Mouse (Mus musculus): ENCODE data around the gene Cd151. TPM values are rescaled to one million over a fixed set of nuclear protein-coding genes. Genes with fewer than 3 reads are reported as not detected.
A peak's percentile ranks its signal among the peaks of the same experiment; 100 is the strongest.

The Cd151 gene
- total RNA-seq, 2 experiments from 2014 or later = 25.3 to 29.6 TPM

DNA sequence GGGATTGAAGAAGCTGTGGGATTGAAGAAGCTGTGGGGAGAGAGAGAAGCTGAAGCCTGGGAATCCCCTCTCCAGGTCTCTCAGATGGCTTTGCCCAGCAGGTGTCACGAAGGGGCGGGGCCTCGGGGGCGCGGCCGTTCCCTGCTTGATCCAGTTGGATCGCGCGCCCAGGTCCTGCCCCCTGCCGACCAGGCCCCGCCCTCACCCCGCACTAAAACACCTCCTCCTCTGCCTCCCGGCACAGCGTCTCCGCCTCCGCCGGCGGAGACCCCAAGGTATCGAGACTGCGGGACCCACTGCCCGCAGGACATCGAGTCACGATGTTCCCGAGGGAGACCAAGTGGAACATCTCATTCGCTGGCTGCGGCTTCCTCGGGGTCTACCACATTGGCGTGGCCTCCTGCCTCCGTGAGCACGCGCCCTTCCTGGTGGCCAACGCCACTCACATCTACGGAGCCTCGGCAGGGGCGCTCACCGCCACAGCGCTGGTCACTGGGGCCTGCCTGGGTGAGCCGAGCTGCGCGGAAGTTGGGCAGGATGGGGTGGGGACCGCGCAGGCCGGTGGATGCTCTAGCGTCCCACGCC is 12.1 kb upstream of the Cd151 start, which contains the start of gene Pnpla2:
Pnpla2 (plus strand) TSS at position 232 of the 585 bp plus-strand sequence.
- DNase-seq (ENCODE audit: low spot score in 2 of 2) = peak; percentile 91 to 92
- intact Hi-C loops (cut with DNase I) = loop anchor here (5.0 kb wide), 1 partner anchor 43 kb away; the partner anchor contains the start of gene Gatd1

DNA sequence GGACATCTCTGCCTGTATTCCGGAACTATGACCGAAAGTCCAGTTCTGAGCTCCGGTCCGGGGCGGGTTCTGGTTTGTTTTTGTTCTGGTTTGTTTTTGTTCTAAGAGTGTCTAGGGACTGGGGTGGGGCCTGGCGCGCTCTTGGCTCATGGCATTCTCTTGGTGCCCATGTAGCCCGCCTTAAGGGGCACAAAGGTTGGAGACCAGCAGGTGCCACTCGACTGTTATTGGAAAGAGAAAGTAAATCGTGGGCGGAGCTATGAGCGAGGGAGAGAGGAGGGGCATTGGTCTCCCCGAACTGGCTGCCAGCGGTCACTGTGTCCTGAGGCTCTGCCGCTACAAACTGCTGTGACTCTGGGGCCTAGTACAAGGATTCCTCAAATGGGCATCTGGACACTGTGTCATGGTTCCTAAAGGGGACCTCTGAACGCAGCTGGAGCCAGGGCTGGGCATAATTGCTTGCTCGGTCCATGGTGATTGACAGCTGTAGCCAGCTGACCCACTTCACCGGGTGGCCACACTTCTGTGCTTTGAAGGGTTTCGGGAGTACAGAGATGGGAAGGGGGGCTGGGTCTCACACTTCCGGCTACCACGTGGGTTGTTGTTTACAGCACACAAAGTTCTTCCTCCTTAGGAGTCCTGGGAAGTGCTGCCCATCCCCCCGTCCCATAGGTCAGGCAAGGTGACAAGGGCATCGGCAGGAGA is 11.4 kb upstream of the Cd151 start:
- intact Hi-C loops (cut with DNase I) = loop anchor here (5.0 kb wide), 1 partner anchor 43 kb away; the partner anchor contains the start of gene Gatd1
- no peak for DNase-seq (ENCODE audit: low spot score in 2 of 2)

DNA sequence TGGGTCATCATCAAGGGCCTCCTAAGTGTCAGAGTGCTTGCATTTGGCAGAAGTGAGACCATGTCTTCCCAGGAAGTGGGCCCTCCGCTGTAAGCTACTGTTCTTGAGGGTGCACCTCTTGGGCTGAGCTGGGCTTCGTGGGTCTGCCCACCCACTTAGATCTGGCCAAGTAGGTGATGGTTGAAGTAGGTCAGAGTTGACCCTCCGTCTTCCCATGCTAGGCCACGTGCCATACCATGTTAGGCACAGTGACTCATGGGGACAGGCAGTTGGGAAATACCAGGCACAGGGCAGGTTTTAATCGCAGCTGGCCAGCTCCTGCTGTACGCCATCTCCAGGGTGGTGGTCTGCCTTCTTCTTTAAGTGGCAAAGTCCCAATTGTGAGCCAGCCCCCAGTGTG is 10.5 kb upstream of the Cd151 start:
- intact Hi-C loops (cut with DNase I) = loop anchor here (5.0 kb wide), 1 partner anchor 44 kb away; the partner anchor contains the start of gene Gatd1
- DNase-seq (ENCODE audit: low spot score in 2 of 2) = no peak

DNA sequence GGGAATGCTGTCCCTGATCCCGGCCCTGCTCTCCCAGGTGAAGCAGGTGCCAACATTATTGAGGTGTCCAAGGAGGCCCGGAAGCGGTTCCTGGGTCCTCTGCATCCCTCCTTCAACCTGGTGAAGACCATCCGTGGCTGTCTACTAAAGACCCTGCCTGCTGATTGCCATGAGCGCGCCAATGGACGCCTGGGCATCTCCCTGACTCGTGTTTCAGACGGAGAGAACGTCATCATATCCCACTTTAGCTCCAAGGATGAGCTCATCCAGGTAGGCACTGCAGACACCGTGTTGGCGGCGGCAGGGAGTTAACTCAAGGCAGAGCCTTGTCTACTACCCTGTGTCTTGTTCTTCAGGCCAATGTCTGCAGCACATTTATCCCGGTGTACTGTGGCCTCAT is 10.0 kb upstream of the Cd151 start:
- intact Hi-C loops (cut with DNase I) = loop anchor here (5.0 kb wide), 1 partner anchor 45 kb away; the partner anchor contains the start of gene Gatd1
- DNase-seq (ENCODE audit: low spot score in 2 of 2) = no peak

DNA sequence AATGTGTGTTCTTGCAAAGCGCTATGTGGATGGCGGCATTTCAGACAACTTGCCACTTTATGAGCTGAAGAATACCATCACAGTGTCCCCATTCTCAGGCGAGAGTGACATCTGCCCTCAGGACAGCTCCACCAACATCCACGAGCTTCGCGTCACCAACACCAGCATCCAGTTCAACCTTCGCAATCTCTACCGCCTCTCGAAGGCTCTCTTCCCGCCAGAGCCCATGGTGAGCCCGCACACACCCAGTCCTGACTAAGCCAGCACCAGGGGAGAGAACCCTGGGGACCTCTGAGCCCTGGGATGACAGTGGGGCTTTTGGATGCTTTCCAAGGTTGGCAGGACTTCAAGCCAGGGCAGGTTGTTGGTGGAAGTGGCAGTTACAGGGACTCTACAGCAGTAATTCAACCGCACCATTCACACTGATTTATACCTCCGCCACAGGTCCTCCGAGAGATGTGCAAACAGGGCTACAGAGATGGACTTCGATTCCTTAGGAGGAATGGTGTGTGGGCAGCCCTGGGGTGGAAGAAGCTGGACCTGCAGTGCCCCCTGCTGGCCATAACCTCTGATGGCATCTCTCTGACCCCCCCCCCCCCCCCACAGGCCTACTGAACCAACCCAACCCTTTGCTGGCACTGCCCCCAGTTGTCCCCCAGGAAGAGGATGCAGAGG is 9.1 kb upstream of the Cd151 start:
- no peak for DNase-seq (ENCODE audit: low spot score in 2 of 2)
- intact Hi-C loops (cut with DNase I) = loop anchor here (5.0 kb wide), 1 partner anchor 46 kb away; the partner anchor contains the start of gene Gatd1

DNA sequence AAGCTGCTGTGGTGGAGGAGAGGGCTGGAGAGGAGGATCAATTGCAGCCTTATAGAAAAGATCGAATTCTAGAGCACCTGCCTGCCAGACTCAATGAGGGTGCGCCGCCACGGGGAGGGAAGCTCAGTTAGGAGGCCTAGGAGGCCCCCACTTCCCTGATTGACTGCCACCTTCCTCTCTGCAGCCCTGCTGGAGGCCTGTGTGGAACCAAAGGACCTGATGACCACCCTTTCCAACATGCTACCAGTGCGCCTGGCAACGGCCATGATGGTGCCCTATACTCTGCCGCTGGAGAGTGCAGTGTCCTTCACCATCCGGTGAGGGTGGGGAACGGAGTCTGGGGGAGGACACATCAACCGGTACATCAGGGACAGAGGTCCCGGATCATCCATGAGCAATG is 8.5 kb upstream of the Cd151 start:
- intact Hi-C loops (cut with DNase I) = loop anchor here (5.0 kb wide), 1 partner anchor 46 kb away; the partner anchor contains the start of gene Gatd1

DNA sequence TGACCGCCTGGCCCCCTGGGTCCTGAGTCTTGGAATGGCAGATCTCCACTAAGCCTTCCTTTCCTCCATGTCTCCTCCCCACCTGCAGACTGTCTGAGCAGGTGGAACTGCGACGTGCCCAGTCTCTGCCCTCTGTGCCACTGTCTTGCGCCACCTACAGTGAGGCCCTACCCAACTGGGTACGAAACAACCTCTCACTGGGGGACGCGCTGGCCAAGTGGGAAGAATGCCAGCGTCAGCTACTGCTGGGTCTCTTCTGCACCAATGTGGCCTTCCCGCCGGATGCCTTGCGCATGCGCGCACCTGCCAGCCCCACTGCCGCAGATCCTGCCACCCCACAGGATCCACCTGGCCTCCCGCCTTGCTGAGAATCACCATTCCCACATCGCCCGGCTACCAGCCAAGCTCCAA is 7.9 kb upstream of the Cd151 start:
- no peak for DNase-seq (ENCODE audit: low spot score in 2 of 2)
- intact Hi-C loops (cut with DNase I) = loop anchor here (5.0 kb wide), 1 partner anchor 47 kb away; the partner anchor contains the start of gene Gatd1

More for the DNA sequence above, 8.5 kb upstream of the Cd151 start:
- DNase-seq (ENCODE audit: low spot score in 2 of 2) = no peak

DNA sequence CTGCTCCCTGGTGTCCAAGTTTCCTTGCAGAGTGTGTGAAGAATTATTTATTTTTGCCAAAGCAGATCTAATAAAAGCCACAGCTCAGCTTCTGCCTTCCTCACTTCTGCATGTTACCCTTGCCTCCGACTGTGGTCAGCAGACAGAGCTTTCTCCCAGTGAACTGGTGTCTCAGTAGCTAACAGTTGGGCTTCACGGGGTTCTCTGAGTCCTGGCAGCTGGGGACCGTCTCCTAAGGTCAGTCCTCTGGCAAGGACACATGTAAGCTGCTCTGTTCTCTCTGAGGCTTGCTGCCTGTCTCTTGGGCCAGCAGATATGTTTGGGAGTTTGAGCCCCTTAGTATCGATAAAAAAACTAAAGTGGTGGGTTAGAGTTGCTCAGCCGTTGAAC is 7.2 kb upstream of the Cd151 start:
- intact Hi-C loops (cut with DNase I) = no loop called here
- DNase-seq (ENCODE audit: low spot score in 2 of 2) = no peak

DNA sequence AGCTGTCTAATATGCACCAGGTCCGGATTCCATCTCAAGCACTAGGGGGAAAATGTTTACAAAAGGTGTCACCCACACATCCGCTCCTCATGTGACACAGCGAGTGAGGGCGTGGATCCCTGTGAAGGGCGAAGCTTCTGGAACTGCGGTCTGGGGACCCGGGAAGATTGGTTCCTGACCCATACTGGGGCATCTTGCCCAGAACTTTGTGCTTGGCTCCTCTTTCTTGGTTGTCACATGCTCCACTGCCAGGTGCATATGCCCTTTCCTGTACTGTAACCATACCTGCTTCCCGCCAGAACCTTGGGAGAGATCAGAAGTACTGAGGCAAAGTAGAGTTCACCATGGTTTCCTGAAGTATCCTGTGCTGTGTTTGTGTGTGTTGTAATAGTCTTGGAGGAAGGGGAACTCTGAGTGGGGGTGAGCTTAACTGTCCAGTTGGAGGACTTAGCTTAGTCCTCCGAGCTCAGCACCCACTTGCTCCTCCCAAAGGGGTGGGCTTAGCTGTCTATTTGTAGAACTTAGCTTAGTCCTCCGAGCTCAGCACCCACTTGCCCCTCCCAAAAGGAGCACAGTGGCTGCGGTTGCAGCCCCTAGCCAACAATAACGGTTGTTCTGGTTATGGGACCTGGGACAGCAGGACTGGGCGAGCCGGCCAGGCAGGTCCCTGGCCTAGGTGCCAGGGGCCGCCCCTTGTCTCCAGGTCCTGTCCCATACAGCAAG is 6.6 kb upstream of the Cd151 start, which contains the start of gene Cracr2b:
Cracr2b (plus strand) TSS at position 704 of the 723 bp plus-strand sequence.
- intact Hi-C loops (cut with DNase I) = no loop called here
- no peak for DNase-seq (ENCODE audit: low spot score in 2 of 2)

DNA sequence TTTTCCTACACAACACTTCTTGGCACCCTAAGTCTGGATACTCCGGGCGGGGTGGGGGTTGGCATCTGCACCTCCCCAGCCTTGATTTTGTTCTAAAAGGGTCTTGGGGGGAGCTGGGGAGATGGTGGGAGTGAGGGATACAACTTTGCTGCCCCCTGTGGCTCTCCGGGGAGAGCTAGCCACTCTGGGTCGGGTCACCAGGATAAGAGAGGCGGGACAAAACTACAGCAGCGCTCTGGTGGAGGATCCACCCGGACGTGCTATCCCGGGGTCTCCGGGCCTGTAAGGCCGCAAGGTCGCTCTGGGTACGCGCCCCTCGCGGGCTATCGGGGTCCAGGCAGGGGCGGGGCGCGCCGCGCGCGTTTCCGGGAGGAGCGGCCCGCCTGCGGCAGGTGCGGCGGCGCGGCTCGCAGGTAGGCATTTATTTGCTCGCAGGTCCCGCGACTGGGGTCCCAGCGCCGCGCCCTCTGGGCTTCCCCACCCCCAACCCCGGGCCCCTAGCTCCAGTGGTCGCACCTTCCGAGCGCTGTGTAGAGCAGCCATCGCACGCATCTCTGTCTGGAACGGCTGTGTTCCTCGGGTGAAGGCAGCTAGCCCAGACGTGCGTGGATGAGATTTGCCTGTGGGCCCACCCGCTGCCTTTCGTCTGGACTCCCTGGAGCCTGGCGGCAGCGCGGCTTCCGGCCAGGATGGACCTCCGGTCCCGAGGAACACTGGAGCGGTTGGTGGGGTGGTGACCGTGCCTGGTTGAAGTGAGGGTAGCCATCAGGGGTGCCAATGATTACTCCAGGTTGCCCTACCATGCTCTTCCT is 5.5 kb upstream of the Cd151 start:
- intact Hi-C loops (cut with DNase I) = no loop called here
- DNase-seq (ENCODE audit: low spot score in 2 of 2) = no peak

DNA sequence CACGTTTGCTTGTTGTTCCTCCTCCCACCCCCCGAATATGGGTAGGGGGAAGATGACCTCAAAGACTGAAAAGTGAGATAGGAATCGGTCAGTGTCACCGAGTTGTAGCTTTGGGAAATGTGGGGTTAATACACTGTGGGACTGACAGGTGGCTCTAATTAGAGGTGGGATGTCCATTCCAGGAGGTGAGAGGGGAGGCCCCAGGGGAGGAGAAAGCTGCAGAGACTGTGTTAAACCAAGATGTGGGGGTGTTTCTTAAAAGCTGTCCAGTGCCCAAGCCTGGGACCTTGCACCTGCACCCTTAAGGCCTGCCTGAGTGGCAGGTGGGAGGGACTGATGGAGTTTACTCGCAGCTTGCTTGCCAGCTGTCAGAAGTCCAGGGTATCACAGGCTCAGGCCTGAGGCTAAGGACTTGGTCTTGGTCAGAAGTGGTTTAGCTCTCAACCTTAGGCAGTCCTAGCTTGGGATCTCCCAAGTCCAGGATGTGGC is 4.8 kb upstream of the Cd151 start:
- intact Hi-C loops (cut with DNase I) = no loop called here
- no peak for DNase-seq (ENCODE audit: low spot score in 2 of 2)

DNA sequence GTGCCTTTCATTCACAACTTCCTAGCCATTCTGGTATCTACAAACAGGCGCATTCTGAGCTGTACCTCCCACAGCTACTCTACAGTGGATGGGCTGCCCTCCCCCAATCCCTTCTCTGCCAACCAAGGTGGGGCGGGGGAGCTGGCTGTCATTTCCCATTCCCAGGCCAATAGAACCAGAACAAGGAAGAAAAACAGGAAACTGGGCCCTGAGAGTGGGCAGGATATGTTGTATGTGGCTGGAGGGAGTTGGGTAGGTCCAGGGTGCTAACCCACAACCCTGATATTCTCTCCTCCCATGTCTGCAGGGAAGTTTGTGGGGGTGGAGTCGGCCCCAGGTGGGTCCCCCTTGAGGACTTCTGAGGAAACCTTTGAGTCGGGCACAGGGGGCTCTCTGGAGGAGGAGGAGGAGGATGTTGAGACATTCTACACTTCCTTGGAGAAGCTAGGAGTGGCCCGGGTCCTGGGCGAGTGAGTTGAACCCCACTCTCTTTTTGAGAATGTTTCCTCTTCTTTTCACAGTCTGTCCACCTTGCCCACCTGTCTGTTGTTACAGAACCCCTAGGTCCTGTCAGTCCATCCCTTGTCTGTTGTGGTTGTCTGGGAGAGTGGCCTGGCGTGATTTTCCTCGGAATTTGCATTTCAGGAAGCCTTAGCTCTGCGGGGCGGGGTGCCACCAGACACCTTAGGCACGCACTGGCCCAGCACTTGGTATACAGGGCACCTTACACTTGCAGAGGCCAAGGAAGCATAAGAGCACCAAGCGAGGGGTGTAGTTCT is 3.2 kb upstream of the Cd151 start:
- intact Hi-C loops (cut with DNase I) = no loop called here
- DNase-seq (ENCODE audit: low spot score in 2 of 2) = peak in 1 of 2 experiments; percentile 57

DNA sequence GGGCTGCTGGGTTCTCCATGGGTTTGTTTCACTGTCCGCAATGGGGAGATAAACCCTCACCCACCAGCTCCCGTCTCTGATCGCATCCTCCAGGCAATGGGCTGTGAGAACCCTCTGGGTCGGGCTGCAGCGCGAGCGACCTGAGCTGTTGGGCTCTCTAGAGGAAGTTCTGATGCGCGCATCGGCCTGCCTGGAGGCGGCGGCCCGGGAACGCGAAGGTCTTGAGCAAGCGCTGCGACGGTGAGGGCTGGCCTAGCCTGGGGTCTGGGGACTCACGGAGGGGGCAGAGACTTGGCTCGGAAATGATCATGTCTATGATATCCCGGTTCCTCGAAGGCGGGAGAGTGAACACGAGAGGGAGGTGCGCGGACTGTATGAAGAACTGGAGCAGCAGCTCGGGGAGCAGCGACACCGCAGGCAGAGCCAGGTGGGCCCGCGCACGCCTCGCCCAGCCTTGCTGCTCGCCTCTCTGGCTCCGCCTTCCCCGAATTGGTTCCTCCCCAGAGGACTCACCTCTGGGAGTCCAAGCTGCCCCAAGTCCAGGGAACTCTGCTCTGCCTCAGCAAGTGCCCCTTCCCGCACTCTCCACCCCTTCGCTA is 2.5 kb upstream of the Cd151 start:
- intact Hi-C loops (cut with DNase I) = no loop called here
- no peak for DNase-seq (ENCODE audit: low spot score in 2 of 2)

DNA sequence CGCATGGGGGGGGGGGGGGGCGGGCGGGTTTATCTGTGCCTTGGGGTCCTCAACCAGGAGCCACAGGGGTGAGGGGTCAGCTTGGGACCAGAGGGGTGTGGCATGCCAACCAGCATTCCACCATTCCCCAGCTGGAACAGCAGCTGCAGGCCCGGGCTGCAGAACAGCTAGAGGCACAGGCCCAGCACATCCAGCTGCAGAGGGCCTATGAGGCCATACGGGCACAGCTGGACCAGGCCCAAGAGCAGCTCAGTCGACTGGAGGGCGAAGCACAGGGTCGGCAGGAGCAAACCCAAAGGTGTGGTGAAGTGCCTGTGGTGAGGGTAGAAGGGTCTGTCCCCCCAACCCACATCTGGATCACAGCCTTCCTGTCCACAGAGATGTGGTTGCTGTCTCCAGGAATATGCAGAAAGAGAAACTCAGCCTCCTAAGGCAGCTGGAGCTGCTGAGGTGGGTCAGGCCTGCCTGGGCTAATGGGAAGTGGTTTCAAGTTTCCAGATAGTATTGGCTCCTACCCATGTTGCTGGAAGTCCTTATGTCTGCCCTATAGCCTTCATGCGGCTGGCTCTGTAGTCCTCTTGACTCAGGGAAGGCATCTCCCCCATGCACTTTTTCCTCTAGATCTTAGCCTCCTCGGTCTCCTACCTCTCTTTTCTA is 1.7 kb upstream of the Cd151 start:
- intact Hi-C loops (cut with DNase I) = no loop called here

DNA sequence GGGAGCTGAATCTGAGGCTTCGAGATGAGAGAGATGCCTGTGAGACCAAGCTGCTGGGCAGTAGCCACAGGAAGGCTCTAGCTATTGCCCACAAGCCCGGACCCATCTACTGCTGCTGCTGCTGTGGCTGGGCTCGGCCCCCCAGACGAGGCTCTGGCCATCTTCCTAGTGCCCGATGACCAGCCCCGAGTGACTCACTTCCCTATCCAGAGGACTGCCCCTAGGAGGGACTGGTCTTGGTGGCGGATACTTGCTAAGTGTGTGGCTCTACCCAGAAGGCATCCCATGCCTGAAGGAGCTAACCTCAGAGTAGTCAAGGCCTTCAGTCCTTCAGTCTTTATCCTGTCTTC is 1.2 kb upstream of the Cd151 start:
- intact Hi-C loops (cut with DNase I) = no loop called here
- no peak for DNase-seq (ENCODE audit: low spot score in 2 of 2)

More for the DNA sequence above, 1.7 kb upstream of the Cd151 start:
- no peak for DNase-seq (ENCODE audit: low spot score in 2 of 2)

DNA sequence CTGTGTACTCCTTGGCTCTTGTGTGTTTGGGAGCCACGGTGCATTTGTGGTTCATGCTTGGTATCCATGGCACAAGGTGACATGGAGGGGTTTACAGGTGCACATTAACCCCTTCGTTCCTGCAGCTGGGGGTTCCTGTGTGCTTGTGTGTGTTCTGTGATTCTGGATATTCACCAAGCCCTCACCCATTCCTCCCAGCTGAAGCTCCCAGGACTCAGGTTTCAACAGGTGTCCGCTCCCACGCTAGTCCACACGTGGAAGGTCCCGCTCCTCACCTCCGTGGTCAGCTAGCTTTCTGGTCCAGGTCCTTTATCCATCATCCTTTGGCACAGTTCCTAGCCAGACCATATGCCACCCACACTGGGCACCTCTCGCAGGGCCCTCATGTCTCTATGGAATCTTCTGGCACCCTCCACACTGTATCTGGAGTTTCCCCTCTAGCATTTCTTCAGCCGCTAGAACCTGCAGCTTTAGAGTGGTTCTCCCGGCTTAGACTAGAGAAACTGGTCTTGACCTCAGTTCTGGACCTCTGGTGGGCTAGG is 514 bp upstream of the Cd151 start:
- DNase-seq (ENCODE audit: low spot score in 2 of 2) = no peak
- intact Hi-C loops (cut with DNase I) = no loop called here

DNA sequence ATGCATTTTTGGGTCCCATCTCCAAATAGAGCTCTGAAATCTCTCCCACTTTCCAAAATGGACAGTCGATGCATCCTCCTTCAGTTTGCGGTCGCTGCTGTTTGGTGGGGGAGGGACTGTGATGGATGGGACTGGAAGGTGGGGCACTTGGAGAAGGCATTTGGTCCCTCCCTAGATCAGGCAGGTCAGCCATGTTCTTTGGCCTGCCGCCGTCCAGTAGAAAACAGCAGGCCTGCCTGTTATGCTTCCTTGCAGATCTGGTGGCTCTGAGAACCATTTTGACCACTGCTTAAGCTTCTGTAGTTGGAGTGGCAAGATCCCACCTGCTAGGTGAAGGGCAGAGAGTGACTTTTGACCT is 951 bp downstream of the Cd151 start:
- no peak for DNase-seq (ENCODE audit: low spot score in 2 of 2)
- intact Hi-C loops (cut with DNase I) = no loop called here

Data from left cerebral cortex, postnatal 25 days (tissue).